21 mouse cellular contexts compared by ENCODE assay signal in the genomic region with DNA sequence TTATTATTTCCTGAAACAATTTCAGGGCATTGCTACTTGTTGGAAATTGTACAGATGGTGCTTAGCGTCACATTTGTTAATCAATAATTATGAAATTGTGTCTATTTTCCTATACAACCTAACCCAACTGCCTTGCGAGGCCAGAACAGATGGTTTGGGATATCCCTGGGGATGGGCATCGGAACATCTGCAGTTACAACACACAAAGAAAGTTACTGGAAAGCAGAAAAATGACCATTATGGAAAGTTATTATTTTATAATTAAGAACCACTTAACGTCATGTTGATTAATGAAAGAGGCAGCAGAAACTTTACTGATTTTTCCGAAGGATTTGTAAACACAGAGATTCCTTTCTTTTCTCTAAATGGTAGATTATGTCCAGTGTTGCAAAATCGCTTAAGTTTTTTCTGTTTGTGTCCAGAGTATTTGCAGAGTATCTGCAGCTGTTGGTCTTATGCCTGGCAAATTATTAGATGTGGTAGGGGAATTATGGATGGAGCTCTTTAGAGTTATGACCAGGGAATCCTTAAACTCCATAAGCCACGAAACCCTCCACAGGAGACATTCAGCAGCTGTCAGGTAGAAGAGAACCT.
"Had no signal": no experiment of that assay in that cellular context is flagged by ENCODE, and none has a peak within 500 bp of the region (broad histone marks: within the 10 kb centered on the region; RNA-seq: fewer than 3 reads in every experiment).

No protein-coding gene starts in this region.

- H3K4me3 ChIP-seq: layer of hippocampus, adult 2 months; limb, embryonic 10.5 days; limb, embryonic 13.5 days; liver, embryonic 12.5 days; liver, embryonic 15.5 days; midbrain, embryonic 12.5 days; midbrain, embryonic 15.5 days; neural tube, embryonic 12.5 days; neural tube, embryonic 15.5 days had no signal

- H3K27ac ChIP-seq: layer of hippocampus, adult 2 months; limb, embryonic 10.5 days; limb, embryonic 13.5 days; liver, embryonic 12.5 days; liver, embryonic 15.5 days; macrophage; midbrain, embryonic 12.5 days; midbrain, embryonic 15.5 days; neural tube, embryonic 12.5 days; neural tube, embryonic 15.5 days; stomach, postnatal 0 days had no signal

- H3K4me1 ChIP-seq: limb, embryonic 10.5 days; limb, embryonic 13.5 days; liver, embryonic 12.5 days; liver, embryonic 15.5 days; midbrain, embryonic 12.5 days; midbrain, embryonic 15.5 days; neural tube, embryonic 12.5 days; neural tube, embryonic 15.5 days had no signal

- ATAC-seq: liver, embryonic 12.5 days; midbrain, embryonic 15.5 days had no signal

- H3K4me2 ChIP-seq: limb, embryonic 13.5 days; liver, embryonic 12.5 days; liver, embryonic 15.5 days; midbrain, embryonic 12.5 days; midbrain, embryonic 15.5 days; neural tube, embryonic 12.5 days; neural tube, embryonic 15.5 days had no signal

- H3K9ac ChIP-seq: limb, embryonic 13.5 days; liver, embryonic 12.5 days; liver, embryonic 15.5 days; midbrain, embryonic 12.5 days; midbrain, embryonic 15.5 days; neural tube, embryonic 12.5 days; neural tube, embryonic 15.5 days had no signal

- DNase-seq: kidney, adult 18-20 months; kidney, postnatal 25 days; layer of hippocampus, adult 9-11 months; liver; right cerebral cortex, adult 18-20 months; right cerebral cortex, postnatal 14 days; right cerebral cortex, postnatal 4 days; thymus, adult 2 months; thymus, postnatal 14 days; thymus, postnatal 4 days had no signal

- H3K27me3 ChIP-seq: limb, embryonic 13.5 days; liver, embryonic 12.5 days; liver, embryonic 15.5 days; midbrain, embryonic 12.5 days; midbrain, embryonic 15.5 days; neural tube, embryonic 12.5 days; neural tube, embryonic 15.5 days had no signal

- H3K9me3 ChIP-seq: limb, embryonic 10.5 days; limb, embryonic 13.5 days; liver, embryonic 12.5 days; liver, embryonic 15.5 days; midbrain, embryonic 12.5 days; midbrain, embryonic 15.5 days; neural tube, embryonic 12.5 days; neural tube, embryonic 15.5 days had no signal

- H3K36me3 ChIP-seq: limb, embryonic 10.5 days; limb, embryonic 13.5 days; liver, embryonic 12.5 days; liver, embryonic 15.5 days; midbrain, embryonic 12.5 days; midbrain, embryonic 15.5 days; neural tube, embryonic 12.5 days; neural tube, embryonic 15.5 days had no signal
